Mouse (Mus musculus) ES-E14 (cell line): ENCODE data around the gene Phactr2.

Source experiments
- CHD2 ChIP-seq: IDR thresholded peaks from 2 replicates; pipeline ENCODE4 v1.6.1; 2014; ENCODE audit warnings: mild to moderate bottlenecking, low read depth, low read length, inconsistent platforms
- HCFC1 ChIP-seq: IDR thresholded peaks from 2 replicates; pipeline ENCODE4 v1.6.1; 2012; ENCODE audit warnings: low read length, inconsistent platforms, borderline replicate concordance; ENCODE audit not compliant: insufficient read depth
- MAFK ChIP-seq: IDR thresholded peaks from 2 replicates; pipeline ENCODE4 v1.6.1; 2014; ENCODE audit warnings: mild to moderate bottlenecking, low read depth, low read length, inconsistent platforms; ENCODE audit not compliant: insufficient read depth
- ZC3H11A ChIP-seq: IDR thresholded peaks from 2 replicates; pipeline ENCODE4 v1.6.1; 2012; ENCODE audit warnings: low read depth, mild to moderate bottlenecking, inconsistent platforms, low read length, borderline replicate concordance

GRCm38 (mm10) chr10:13314999-13315398 is 159.2 kb downstream of the Phactr2 start:
- TF ChIP-seq HCFC1 (no peak), ZC3H11A (no peak), MAFK (no peak), CHD2 (no peak)
